ENCODE assay signal across 8 mouse cellular contexts in the genomic region with DNA sequence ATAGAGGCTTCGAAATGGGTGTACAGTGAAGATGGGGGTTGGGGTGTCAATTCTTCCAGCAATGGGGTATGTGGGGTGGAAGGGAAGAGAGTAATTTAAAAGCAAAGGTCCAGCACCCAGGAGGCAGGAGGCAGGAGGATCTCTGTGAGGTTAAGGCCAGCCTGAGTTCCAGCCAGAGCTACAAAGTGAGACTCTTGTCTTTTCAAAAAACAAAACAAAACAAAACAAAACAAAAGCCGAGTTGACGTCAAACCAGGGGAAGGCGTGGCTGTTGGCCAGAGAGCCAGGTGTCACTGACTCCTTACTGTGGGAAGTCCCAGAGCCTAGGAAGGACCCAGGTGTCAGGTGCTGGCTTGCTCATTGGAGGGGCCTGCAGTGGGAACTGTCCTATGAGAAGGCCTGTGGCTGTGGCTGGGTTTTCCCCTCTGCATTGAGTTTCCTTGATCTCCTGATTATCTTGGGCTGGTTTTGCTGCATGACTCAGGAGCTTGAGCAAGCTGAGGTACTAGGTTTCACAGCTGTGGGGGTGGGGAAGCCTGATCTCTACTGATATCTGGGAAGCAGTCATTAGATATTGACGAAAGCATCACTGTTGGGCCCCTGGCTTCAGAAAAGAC. TPM values are rescaled to one million over a fixed set of nuclear protein-coding genes. Genes with fewer than 3 reads are reported as not detected.
DNase-seq lines count a peak whose midpoint lies in the region; ATAC-seq and TF ChIP-seq lines count a peak whose summit lies in the region.

No protein-coding gene starts in this region.

- H3K4me2 ChIP-seq in embryonic facial prominence, embryonic 14.5 days (ENCODE audit: low read depth, low read length), result no peak overlapping the region
- no peak overlapping the region for H3K4me2 ChIP-seq in midbrain, embryonic 15.5 days

- no peak for TF ChIP-seq POLR2A in spleen, adult 2 months (IDR thresholded peaks at IDR 0.05; ENCODE audit: low read depth, low read length)

- 0 out of 2 replicates have a peak, but pooled peaks cover 3% of the 10 kb centered on the region for H3K9me3 ChIP-seq in embryonic facial prominence, embryonic 14.5 days (ENCODE audit: control insufficient read depth, low read length)
- no peaks in the 10 kb centered on the region for H3K9me3 ChIP-seq in midbrain, embryonic 15.5 days

- DNase-seq in spleen, adult 2 months (ENCODE audit: low read depth in 1 of 2, low spot score in 2 of 2), result peak; percentile 31 to 73
- DNase-seq in spleen, postnatal 4 days (ENCODE audit: low spot score in 2 of 2), result no peak
- peak; percentile 70 for DNase-seq in embryonic facial prominence, embryonic 14.5 days (ENCODE audit: low spot score)
- DNase-seq in lung, postnatal 25 days (ENCODE audit: low spot score), result peak; percentile 59
- peak; percentile 84 for DNase-seq in urinary bladder, postnatal 14 days (ENCODE audit: low spot score)
- DNase-seq in retina, embryonic 14.5 days (ENCODE audit: low spot score), result no peak
- DNase-seq in layer of hippocampus, postnatal 14 days (ENCODE audit: low spot score in 2 of 2), result no peak

- H3K4me1 ChIP-seq in spleen, adult 2 months (ENCODE audit: control insufficient read depth, insufficient read depth, insufficient read length), result peaks cover 10% of the 10 kb centered on the region; the same call in 1 of the 2 replicates
- peaks cover 23% of the 10 kb centered on the region for H3K4me1 ChIP-seq in embryonic facial prominence, embryonic 14.5 days (ENCODE audit: control insufficient read depth, insufficient read depth, low read length)
- peaks cover 24% of the 10 kb centered on the region for H3K4me1 ChIP-seq in midbrain, embryonic 15.5 days

- no peak for TF ChIP-seq CTCF in spleen, adult 2 months (IDR thresholded peaks at IDR 0.05; ENCODE audit: extremely low read depth, insufficient read depth, insufficient read length, insufficient replicate concordance)

- peak overlapping the region; percentile 12 for H3K27ac ChIP-seq in spleen, adult 2 months (ENCODE audit: insufficient read depth, low read length)
- H3K27ac ChIP-seq in embryonic facial prominence, embryonic 14.5 days (replicated peaks; ENCODE audit: low read depth, low read length), result no peak overlapping the region
- no peak overlapping the region for H3K27ac ChIP-seq in midbrain, embryonic 15.5 days

- H3K9ac ChIP-seq in embryonic facial prominence, embryonic 14.5 days (ENCODE audit: low read depth, low read length), result no peak overlapping the region
- H3K9ac ChIP-seq in midbrain, embryonic 15.5 days, result no peak overlapping the region

- H3K36me3 ChIP-seq in spleen, adult 2 months (ENCODE audit: control insufficient read depth, insufficient read depth, low read length), result no peaks in the 10 kb centered on the region
- no peaks in the 10 kb centered on the region for H3K36me3 ChIP-seq in embryonic facial prominence, embryonic 14.5 days (ENCODE audit: control insufficient read depth, insufficient read depth, low read length)
- no peaks in the 10 kb centered on the region for H3K36me3 ChIP-seq in midbrain, embryonic 15.5 days (replicated peaks)

- peak; percentile 81 for ATAC-seq in embryonic facial prominence, embryonic 14.5 days (ENCODE audit: low read depth)
- ATAC-seq in midbrain, embryonic 15.5 days (replicated peaks), result no peak

- H3K4me3 ChIP-seq in spleen, adult 2 months (ENCODE audit: extremely low read depth, insufficient read depth, insufficient read length), result no peak overlapping the region
- no peak overlapping the region for H3K4me3 ChIP-seq in embryonic facial prominence, embryonic 14.5 days (ENCODE audit: low read depth, low read length)
- no peak overlapping the region for H3K4me3 ChIP-seq in midbrain, embryonic 15.5 days

- H3K27me3 ChIP-seq in spleen, adult 2 months (ENCODE audit: control insufficient read depth, insufficient read depth, low read length), result no peaks in the 10 kb centered on the region
- H3K27me3 ChIP-seq in embryonic facial prominence, embryonic 14.5 days (replicated peaks; ENCODE audit: control insufficient read depth, insufficient read depth, low read length), result no peaks in the 10 kb centered on the region
- 0 out of 2 replicates have a peak, but pooled peaks cover 2% of the 10 kb centered on the region for H3K27me3 ChIP-seq in midbrain, embryonic 15.5 days (replicated peaks)

- WGBS in spleen, adult 2 months, result 29% methylated on average over 5 of the region's 5 CpGs
- WGBS in embryonic facial prominence, embryonic 14.5 days, result 64% methylated on average over 5 of the region's 5 CpGs
- 66% methylated on average over 5 of the region's 5 CpGs for WGBS in midbrain, embryonic 15.5 days

RNA-seq across cellular contexts. Expression of a gene that starts 17.2 kb away (rescaled TPM):
- 47.6 and 51.1 TPM in 2 replicates for polyA plus RNA-seq in spleen, adult 2 months (2012; rRNA removed)
- 306 and 319 TPM in 2 replicates for polyA plus RNA-seq in embryonic facial prominence, embryonic 14.5 days (2014; fragmentation: Nextera tagmentation; extraction: Ambion mirVana)
- 220 and 223 TPM in 2 replicates for polyA plus RNA-seq in midbrain, embryonic 15.5 days (2015; fragmentation: Nextera tagmentation; extraction: Ambion mirVana)
- total RNA-seq in layer of hippocampus, postnatal 14 days (2021), result 100 to 1,000 TPM; 123 to 132 TPM

RNA-seq across cellular contexts. Expression of a gene that starts 51.7 kb away (rescaled TPM):
- polyA plus RNA-seq in spleen, adult 2 months (2012; rRNA removed), result 40.9 and 61.5 TPM in 2 replicates
- polyA plus RNA-seq in embryonic facial prominence, embryonic 14.5 days (2014; fragmentation: Nextera tagmentation; extraction: Ambion mirVana), result 94.2 and 104 TPM in 2 replicates
- polyA plus RNA-seq in midbrain, embryonic 15.5 days (2015; fragmentation: Nextera tagmentation; extraction: Ambion mirVana), result 137 and 138 TPM in 2 replicates
- 10 to 100 TPM; 83.3 to 85.6 TPM for total RNA-seq in layer of hippocampus, postnatal 14 days (2021)

Comparison
In these comparisons a context has a peak if more than half of its experiments do, and no peak if none do; other contexts are left out.
1. DNase-seq: peak in spleen, adult 2 months (2 of 2), embryonic facial prominence, embryonic 14.5 days (single experiment), lung, postnatal 25 days (single experiment) and urinary bladder, postnatal 14 days (single experiment); none in spleen, postnatal 4 days (0 of 2), retina, embryonic 14.5 days (single experiment) and layer of hippocampus, postnatal 14 days (0 of 2).